Mouse (Mus musculus): ENCODE measurements around the gene Bloc1s2. TPM values are rescaled to one million over a fixed set of nuclear protein-coding genes. Genes with fewer than 3 reads are reported as not detected.
"Not testable (repeated sequence)": the region's sequence is repeated elsewhere in the genome, so short reads cannot be mapped to it uniquely, and the experiment has no call there.

Bloc1s2 gene
- polyA plus RNA-seq, 1 experiment from 2014 or later = 95.5 TPM

DNA sequence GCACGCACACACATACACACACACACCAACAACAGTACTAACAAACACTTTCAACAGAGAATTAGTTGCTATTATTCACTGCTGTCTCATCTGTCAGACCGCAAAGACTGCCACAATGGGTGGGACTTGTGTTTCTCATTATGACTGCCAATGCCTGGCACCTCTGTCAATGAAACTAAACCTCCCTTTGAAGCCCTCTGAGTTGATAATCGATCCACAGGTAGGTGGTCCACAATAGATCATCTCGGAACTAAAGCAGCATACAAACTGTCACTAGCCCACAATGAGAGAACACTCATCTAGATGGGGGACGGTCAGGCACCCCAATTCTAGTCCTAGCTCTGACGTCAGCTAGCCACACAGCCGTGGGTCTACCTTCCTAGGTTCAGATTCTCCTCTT is 25.1 kb downstream of the Bloc1s2 start:
- Histone ChIP-seq H3K9me3 (no peaks in the 10 kb centered on the region), H3K9ac (no peak overlapping the region), H3K36me3 (peaks cover 70% of the 10 kb centered on the region), H3K4me1 (no peaks in the 10 kb centered on the region), H3K4me2 (replicated peaks) (no peak overlapping the region), H3K27me3 (no peaks in the 10 kb centered on the region), H3K27ac (no peak overlapping the region), H3K4me3 (no peak overlapping the region)
- WGBS = 92% methylated on average over 7 of the region's 7 CpGs
- ATAC-seq (ENCODE audit: insufficient number of reproducible peaks, insufficient read depth, low FRiP score, low TSS enrichment) = no peak

DNA sequence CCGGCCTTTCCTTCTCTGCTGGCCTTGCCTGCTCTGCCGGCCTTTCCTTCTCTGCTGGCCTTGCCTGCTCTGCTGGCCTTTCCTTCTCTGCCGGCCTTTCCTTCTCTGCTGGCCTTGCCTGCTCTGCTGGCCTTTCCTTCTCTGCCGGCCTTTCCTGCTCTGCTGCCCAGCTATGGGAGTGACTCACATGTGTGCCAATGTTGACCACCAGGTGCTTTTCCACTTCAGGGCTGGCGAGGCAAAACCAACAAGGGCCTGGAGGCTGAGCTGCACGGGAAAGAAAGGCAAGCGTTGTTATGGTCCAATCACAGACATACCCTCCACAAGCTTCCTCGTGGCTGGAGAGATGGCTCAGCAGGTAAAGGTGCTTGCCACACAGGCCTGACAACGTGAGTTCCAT is 25.6 kb downstream of the Bloc1s2 start:
- not testable (repeated sequence) for ATAC-seq (ENCODE audit: insufficient number of reproducible peaks, insufficient read depth, low FRiP score, low TSS enrichment)

DNA sequence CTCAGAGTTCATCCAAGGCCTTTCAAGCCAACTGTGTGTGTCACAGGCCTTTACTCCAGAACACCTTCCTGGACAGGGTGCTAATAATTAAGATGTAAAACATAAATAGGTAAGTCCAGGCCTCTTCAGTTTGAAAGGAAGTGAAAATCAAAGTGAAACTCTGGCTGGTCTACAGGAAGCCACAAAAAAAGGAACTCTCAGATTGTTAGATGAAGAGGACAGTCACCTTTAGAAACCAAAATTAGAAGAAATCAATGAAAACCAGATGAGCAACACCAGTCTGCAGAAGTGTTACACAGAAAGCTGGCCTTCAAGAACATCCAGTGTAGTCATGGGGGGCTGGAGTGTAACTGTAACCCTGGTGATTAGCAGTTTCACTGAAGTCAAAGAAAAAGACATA is 28.5 kb downstream of the Bloc1s2 start:
- Histone ChIP-seq H3K4me2 (replicated peaks) (no peak overlapping the region), H3K4me1 (no peaks in the 10 kb centered on the region), H3K27me3 (no peaks in the 10 kb centered on the region), H3K27ac (no peak overlapping the region), H3K9me3 (no peaks in the 10 kb centered on the region), H3K4me3 (no peak overlapping the region), H3K9ac (no peak overlapping the region), H3K36me3 (peaks cover 70% of the 10 kb centered on the region)
- no peak for ATAC-seq (ENCODE audit: insufficient number of reproducible peaks, insufficient read depth, low FRiP score, low TSS enrichment)

More for the DNA sequence above, 25.6 kb downstream of the Bloc1s2 start:
- H3K27ac ChIP-seq; H3K4me3 ChIP-seq; H3K4me2 ChIP-seq (replicated peaks); H3K4me1 ChIP-seq; H3K9ac ChIP-seq; H3K27me3 ChIP-seq; H3K9me3 ChIP-seq: not testable (repeated sequence)
- 92% methylated on average over 9 of the region's 9 CpGs for WGBS
- peaks cover 72% of the 10 kb centered on the region for H3K36me3 ChIP-seq

DNA sequence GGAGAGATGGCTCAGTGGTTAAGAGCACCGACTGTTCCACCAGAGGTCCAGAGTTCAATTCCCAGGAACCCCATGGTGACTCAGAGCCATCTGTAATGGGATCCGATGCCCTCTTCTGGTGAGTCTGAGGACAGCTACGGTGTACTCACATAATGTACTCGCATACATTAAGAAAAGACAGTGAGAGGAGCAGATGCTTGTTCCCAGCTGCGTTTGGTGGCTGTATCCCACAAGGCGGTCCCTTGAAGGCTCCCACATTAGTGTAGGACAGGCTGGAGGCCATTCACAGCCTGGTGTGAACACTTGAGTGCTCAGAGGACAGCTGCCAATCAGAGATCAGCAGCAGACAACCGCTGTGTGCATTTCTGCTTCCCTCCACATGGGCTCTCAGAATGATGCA is 34.5 kb downstream of the Bloc1s2 start:
- Histone ChIP-seq H3K4me2 (replicated peaks) (no peak overlapping the region), H3K4me1 (peaks cover 5% of the 10 kb centered on the region), H3K27me3 (no peaks in the 10 kb centered on the region), H3K4me3 (no peak overlapping the region), H3K27ac (no peak overlapping the region), H3K9me3 (no peaks in the 10 kb centered on the region), H3K9ac (no peak overlapping the region), H3K36me3 (peaks cover 58% of the 10 kb centered on the region)
- no peak for ATAC-seq (ENCODE audit: insufficient number of reproducible peaks, insufficient read depth, low FRiP score, low TSS enrichment)
- WGBS = 70% methylated on average over 7 of the region's 7 CpGs

DNA sequence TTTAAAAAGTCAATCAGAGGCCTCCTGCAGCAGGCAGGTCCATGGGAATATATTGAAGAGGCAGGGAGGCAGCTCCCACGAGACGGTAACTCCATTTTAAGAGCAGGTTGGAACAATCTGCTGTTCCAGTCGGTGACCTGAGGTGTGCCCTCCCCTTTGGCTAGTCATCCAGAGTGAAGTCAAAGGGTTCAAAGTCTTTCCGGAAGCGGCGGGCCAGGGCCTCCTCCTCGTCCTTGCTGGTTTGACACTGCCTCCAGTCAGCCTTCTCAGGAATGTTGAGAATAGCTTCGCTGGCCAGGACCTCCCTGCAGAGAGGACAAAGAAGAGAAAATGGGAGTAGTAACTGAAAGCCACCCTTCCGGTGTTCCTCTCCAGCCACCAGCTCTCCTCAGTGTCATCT is 35.9 kb downstream of the Bloc1s2 start:
- Histone ChIP-seq H3K27ac (no peak overlapping the region), H3K4me2 (replicated peaks) (no peak overlapping the region)
- 89% methylated on average over 9 of the region's 9 CpGs for whole genome bisulfite sequencing

DNA sequence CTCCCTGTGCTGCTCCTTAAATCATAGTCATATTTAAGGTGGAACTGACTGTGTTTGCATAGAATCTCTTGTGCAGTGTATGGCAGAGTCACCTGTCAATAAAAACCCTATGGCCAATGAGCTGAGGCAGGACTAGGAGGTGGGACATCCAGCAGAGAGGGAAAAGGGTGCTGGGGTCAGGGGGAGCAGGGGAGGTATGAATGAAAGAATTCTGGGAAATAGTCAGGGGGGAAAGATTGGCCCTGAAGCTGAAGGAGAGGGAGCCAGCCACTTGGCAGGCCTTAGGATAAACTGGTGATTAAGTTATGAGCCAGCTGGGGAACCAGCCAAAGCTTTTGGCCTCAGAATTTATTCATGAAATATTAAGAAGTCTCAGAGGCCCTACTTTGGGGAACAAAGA is 37.2 kb downstream of the Bloc1s2 start:
- no peak overlapping the region for H3K4me3 ChIP-seq
- H3K4me1 ChIP-seq = peaks cover 11% of the 10 kb centered on the region
- H3K4me2 ChIP-seq (replicated peaks) = no peak overlapping the region
- H3K27ac ChIP-seq = no peak overlapping the region
- no peaks in the 10 kb centered on the region for H3K27me3 ChIP-seq
- H3K36me3 ChIP-seq = peaks cover 39% of the 10 kb centered on the region
- ATAC-seq (ENCODE audit: insufficient number of reproducible peaks, insufficient read depth, low FRiP score, low TSS enrichment) = no peak
- no peaks in the 10 kb centered on the region for H3K9me3 ChIP-seq
- no peak overlapping the region for H3K9ac ChIP-seq

More for the DNA sequence above, 35.9 kb downstream of the Bloc1s2 start:
- no peak overlapping the region for H3K9ac ChIP-seq
- H3K4me1 ChIP-seq = peaks cover 11% of the 10 kb centered on the region
- no peaks in the 10 kb centered on the region for H3K9me3 ChIP-seq
- no peak for ATAC-seq (ENCODE audit: insufficient number of reproducible peaks, insufficient read depth, low FRiP score, low TSS enrichment)
- H3K36me3 ChIP-seq = peaks cover 50% of the 10 kb centered on the region
- no peaks in the 10 kb centered on the region for H3K27me3 ChIP-seq
- no peak overlapping the region for H3K4me3 ChIP-seq

DNA sequence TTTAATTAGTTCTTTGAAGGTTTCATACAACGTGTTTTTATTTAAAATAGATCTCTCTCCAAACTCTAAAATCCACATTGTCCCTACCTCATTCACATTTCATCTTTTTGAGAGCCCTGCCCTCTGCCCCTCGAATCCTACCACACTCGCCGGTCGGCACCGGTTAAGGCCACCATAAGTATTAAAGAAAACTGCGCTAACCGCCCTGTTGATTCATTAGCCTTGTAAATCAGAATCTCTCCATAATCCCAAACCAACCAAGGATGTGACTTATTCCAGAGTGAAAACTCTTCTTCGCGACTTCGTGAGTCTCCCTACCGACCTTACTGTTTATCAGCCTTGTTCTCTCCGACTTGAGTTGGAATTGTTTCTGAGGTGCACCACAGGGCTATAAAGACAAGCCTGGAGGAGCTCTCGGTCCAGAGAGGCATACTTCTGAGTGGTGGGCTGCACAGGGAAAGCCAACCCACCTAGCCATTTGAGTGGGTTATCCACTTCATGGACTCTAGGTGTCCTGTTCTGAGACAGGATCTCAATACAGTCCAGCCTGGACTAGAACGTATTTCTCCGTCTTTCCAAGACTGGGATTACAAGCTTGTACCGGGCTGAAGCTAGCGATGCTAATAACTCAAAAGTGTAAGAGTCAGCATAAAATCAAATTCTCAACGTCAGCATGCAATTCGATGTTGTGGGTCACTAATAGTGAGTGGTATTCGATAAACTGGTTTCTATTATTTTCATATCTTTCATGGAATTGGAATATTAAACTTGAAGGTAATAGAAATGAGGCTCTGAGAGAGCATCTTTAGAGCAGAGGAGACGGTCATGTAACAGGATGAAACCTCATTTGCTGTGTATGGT is 38.4 kb downstream of the Bloc1s2 start:
- H3K4me3 ChIP-seq = peak overlapping the region; percentile 91

DNA sequence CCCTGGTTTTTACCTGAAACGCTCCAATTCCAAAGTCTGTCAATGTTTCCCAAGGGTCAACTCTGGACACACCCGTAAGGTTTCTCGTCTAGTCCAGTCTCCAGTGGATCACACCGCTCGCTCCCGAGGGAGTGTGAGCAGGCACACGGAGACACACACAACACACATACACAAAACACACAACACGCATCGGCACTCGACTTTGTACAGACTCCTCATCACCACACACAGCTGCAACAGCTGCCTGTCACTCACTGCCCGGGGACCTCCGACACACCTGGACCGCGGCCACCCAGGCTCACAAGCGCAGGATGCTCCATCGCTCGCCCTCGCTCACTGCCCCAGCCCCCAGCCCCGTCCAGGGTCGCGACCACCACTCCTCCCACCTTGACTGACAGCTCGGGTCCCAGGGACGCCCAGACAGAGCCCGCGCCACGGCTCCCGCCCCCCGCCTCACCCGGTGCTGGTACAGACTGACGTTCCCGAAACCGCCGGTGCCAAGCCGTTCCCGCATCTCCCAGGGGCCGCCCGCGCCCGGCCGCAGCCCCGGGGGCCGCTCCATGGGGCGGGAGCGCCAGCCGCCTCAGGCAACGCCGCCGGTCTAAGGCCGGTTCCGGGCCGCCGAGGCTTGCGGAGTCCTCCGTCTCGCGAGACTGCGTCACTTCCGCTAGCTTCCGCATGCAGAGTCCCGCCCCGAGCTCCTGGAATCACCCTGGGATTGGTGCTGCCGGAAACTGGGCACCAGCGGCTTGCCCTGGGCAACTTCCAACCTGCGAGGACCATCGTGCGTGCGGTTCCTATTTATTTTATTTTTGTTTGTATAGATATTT is 39.2 kb downstream of the Bloc1s2 start, which contains the start of gene Chuk:
Gene Chuk, minus strand, starts transcription at position 650 of the 830 bp plus-strand sequence.
- WGBS = 1% methylated on average over 66 of the region's 67 CpGs
- Histone ChIP-seq H3K36me3 (peaks cover 21% of the 10 kb centered on the region), H3K27ac (peak within 1 kb of the TSS; percentile 18; the same call in 1 of the 2 replicates), H3K27me3 (no peaks in the 10 kb centered on the region), H3K4me2 (replicated peaks) (peak within 1 kb of the TSS; percentile 91), H3K9ac (peak within 1 kb of the TSS; percentile 90), H3K9me3 (no peaks in the 10 kb centered on the region), H3K4me1 (peaks cover 11% of the 10 kb centered on the region), H3K4me3 (peak within 1 kb of the TSS; percentile 91)
- peak; percentile 95 for ATAC-seq (ENCODE audit: insufficient number of reproducible peaks, insufficient read depth, low FRiP score, low TSS enrichment)

More for the DNA sequence above, 38.4 kb downstream of the Bloc1s2 start:
- ATAC-seq (ENCODE audit: insufficient number of reproducible peaks, insufficient read depth, low FRiP score, low TSS enrichment) = 0 out of 2 replicates have a peak, but pooled peaks have one; percentile 19
- Histone ChIP-seq H3K9ac (peak overlapping the region; percentile 52; the same call in 1 of the 2 replicates), H3K27ac (no peak overlapping the region), H3K27me3 (no peaks in the 10 kb centered on the region), H3K4me2 (replicated peaks) (peak overlapping the region; percentile 91), H3K4me1 (peaks cover 11% of the 10 kb centered on the region), H3K36me3 (peaks cover 29% of the 10 kb centered on the region), H3K9me3 (no peaks in the 10 kb centered on the region)
- WGBS = 29% methylated on average over 22 of the region's 22 CpGs

DNA sequence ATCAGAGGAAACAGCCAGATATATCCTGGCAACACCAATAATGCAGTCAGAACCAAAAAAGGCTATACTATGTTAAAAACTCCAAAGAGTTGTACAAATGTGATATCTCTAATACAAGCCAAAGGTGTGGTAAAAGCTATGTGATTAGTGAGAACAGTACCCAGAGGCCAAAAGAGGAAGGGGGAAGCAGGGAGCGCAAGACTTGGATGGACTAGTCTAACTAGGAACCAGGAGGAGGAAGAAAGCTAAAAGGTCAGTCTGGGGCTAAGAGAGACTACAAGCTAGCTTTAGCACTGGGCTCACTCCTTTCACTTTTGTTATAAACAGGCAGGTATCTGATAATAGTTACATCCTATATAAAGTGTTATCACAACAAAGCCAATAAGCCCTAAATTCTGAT is 41.9 kb downstream of the Bloc1s2 start:
- H3K36me3 ChIP-seq = peaks cover 6% of the 10 kb centered on the region; the same call in 1 of the 2 replicates
- no peaks in the 10 kb centered on the region for H3K9me3 ChIP-seq
- 84% methylated on average over 1 of the region's 1 CpGs for WGBS
- H3K4me1 ChIP-seq = peaks cover 11% of the 10 kb centered on the region
- H3K27ac ChIP-seq = no peak overlapping the region
- H3K4me2 ChIP-seq (replicated peaks) = no peak overlapping the region
- no peak overlapping the region for H3K9ac ChIP-seq
- no peaks in the 10 kb centered on the region for H3K27me3 ChIP-seq
- H3K4me3 ChIP-seq = no peak overlapping the region
- no peak for ATAC-seq (ENCODE audit: insufficient number of reproducible peaks, insufficient read depth, low FRiP score, low TSS enrichment)

DNA sequence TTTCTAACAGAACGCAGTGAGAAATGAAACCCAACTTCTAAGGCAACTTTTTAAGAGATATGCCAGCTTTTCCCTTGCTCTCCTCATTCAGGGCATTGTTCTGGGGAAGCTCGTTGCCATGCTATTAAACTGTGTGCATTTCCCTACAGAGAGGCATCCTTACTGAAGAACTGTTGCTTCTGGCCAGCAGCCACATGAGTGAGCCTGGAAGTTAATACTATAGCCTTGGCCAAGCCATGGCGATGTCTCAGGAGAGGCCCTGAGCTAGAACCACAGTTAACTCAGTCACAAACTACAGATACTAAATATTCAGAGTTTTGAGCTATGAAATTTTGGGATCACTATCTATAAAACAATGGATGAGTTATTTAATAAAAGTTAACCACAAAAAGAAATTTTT is 43.2 kb downstream of the Bloc1s2 start:
- H3K9me3 ChIP-seq = no peaks in the 10 kb centered on the region
- H3K27ac ChIP-seq = no peak overlapping the region
- peaks cover 15% of the 10 kb centered on the region; the same call in 1 of the 2 replicates for H3K36me3 ChIP-seq
- no peak overlapping the region for H3K9ac ChIP-seq
- no peak overlapping the region for H3K4me2 ChIP-seq (replicated peaks)
- ATAC-seq (ENCODE audit: insufficient number of reproducible peaks, insufficient read depth, low FRiP score, low TSS enrichment) = no peak
- H3K27me3 ChIP-seq = no peaks in the 10 kb centered on the region
- WGBS = 92% methylated on average over 3 of the region's 3 CpGs
- H3K4me1 ChIP-seq = peaks cover 9% of the 10 kb centered on the region
- no peak overlapping the region for H3K4me3 ChIP-seq

DNA sequence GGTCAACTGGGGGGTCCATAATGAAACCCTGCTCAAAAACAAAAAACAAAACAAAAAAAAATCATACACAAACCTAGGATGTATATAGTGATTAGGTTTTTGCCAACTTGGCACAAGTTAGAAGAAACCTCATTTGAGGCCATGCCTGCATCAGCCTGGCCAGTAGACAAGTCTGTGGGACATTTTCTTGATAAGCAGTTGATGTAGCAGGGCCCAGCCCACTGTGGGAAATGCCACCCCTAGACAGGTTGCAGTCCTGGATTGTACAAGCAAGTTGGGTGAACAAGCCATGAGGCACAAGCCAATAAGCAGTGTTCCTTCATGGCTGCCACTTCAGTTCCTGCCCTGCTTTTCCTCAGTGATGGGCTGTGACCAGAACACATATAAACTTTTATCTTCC is 45.4 kb downstream of the Bloc1s2 start:
- Histone ChIP-seq H3K9me3 (no peaks in the 10 kb centered on the region; the same call in 1 of the 2 replicates), H3K27me3 (no peaks in the 10 kb centered on the region), H3K9ac (no peak overlapping the region), H3K4me3 (no peak overlapping the region), H3K4me2 (replicated peaks) (no peak overlapping the region), H3K27ac (no peak overlapping the region), H3K4me1 (no peaks in the 10 kb centered on the region), H3K36me3 (peaks cover 30% of the 10 kb centered on the region)
- no peak for ATAC-seq (ENCODE audit: insufficient number of reproducible peaks, insufficient read depth, low FRiP score, low TSS enrichment)

Data from embryonic facial prominence, embryonic 12.5 days (tissue).